Mouse (Mus musculus) intestine, embryonic 16.5 days (tissue): ENCODE results near the gene Agbl5. TPM values are rescaled to one million over a fixed set of nuclear protein-coding genes. Genes with fewer than 3 reads are reported as not detected.

ENCODE experiments used
- ATAC-seq: fragments of 200-750 bp; cut with Nextera tagmentation; 2 replicates; pipeline ENCODE4 v1.8.0; 2017; ENCODE audit warnings: moderate TSS enrichment, moderate library complexity
- H3K27ac ChIP-seq: fragments of 300-500 bp; sonication (generic); 2 replicates; pipeline ENCODE4 v1.5.1; 2014; ENCODE audit warnings: mild to moderate bottlenecking, low read length
- H3K27me3 ChIP-seq: fragments of 300-500 bp; sonication (generic); replicated peaks from 2 replicates; pipeline ENCODE4 v1.6.1; 2014; ENCODE audit warnings: low read length, control low read depth, mixed read lengths; ENCODE audit not compliant: control insufficient read depth, insufficient read depth
- H3K36me3 ChIP-seq: fragments of 300-500 bp; sonication (generic); 2 replicates; pipeline ENCODE4 v1.6.1; 2014; ENCODE audit warnings: low read length, control low read depth; ENCODE audit not compliant: control insufficient read depth, insufficient read depth
- H3K4me1 ChIP-seq: fragments of 300-500 bp; sonication (generic); 2 replicates; pipeline ENCODE4 v1.6.1; 2014; ENCODE audit warnings: low read length, control low read depth, mixed read lengths; ENCODE audit not compliant: control insufficient read depth, insufficient read depth
- H3K4me2 ChIP-seq: fragments of 300-500 bp; sonication (generic); 2 replicates; pipeline ENCODE4 v1.6.1; 2014; ENCODE audit warnings: low read depth, low read length, control low read depth
- H3K4me3 ChIP-seq: fragments of 300-500 bp; sonication (generic); 2 replicates; pipeline ENCODE4 v1.5.1; 2014; ENCODE audit warnings: mild to moderate bottlenecking, low read length
- H3K9ac ChIP-seq: fragments of 300-500 bp; sonication (generic); 2 replicates; pipeline ENCODE4 v1.6.1; 2014; ENCODE audit warnings: low read depth, low read length
- H3K9me3 ChIP-seq: fragments of 300-500 bp; sonication (generic); 2 replicates; pipeline ENCODE4 v1.6.1; 2016; ENCODE audit warnings: low read length, control low read depth; ENCODE audit not compliant: control insufficient read depth
- WGBS: fragments of 180-500 bp; shearing (Covaris S2); extraction: QIAGEN DNeasy Blood & Tissue Kit; methylation state at CpG from one replicate; pipeline ENCODE4 v1.1.7; 2014; 5-methylcytosine and 5-hydroxymethylcytosine counted together
- polyA plus RNA-seq: library from polyadenylated mRNA; unstranded; fragments of >200 nt; fragmentation: Nextera tagmentation; extraction: Ambion mirVana; gene quantifications from 2 replicates; pipeline ENCODE4 v1.2.1, GENCODE M21; 2015

The Agbl5 gene
- polyA plus RNA-seq, 1 experiment from 2014 or later = 16.3 TPM

DNA sequence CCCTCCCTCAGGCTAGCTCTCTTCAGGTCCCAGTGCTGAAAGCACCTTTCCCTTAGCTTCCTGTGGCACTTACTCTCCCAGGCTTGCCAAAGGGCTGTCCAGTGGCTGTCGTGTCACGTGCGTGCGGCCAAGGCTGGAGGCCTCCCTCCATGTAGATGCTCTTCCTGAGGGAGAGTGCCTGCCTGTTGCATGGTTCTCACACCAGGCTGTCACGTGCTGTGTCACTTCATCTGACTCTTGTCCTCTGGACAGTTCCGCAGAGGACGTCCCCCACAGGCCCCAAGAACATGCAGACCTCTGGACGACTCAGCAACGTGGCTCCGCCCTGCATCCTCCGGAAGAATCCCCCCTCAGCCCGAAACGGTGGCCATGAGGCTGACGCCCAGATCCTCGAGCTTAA is 24.2 kb upstream of the Agbl5 start:
- Histone ChIP-seq H3K9me3 (peaks cover 4% of the 10 kb centered on the region; the same call in 1 of the 2 replicates), H3K4me2 (no peak overlapping the region), H3K4me3 (no peak overlapping the region), H3K27ac (no peak overlapping the region), H3K36me3 (no peaks in the 10 kb centered on the region), H3K27me3 (no peaks in the 10 kb centered on the region), H3K4me1 (no peaks in the 10 kb centered on the region), H3K9ac (no peak overlapping the region)
- 50% methylated on average over 15 of the region's 15 CpGs for WGBS
- ATAC-seq = no peak

DNA sequence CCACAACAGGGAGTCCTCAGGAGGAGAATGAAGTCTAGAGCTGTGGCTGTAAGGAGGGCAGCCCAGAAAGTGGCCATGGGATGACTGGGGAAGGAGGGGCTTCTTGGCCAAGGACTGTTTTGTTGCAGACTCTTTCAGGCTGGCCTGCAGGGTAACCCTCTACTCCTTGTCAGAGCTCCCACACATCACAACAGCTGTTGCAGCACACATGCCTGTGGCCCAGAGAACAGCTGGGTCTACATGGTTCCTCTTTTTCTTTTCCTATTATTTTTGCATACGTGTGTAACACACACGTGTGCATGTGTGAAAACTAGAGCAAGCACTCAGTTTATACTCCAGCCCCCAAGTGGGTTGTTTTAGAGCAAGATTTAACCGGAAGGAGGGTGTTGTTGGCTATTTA is 21.6 kb upstream of the Agbl5 start:
- H3K4me3 ChIP-seq = no peak overlapping the region
- no peaks in the 10 kb centered on the region for H3K9me3 ChIP-seq
- no peak overlapping the region for H3K9ac ChIP-seq
- peaks cover 11% of the 10 kb centered on the region for H3K4me1 ChIP-seq
- no peak overlapping the region for H3K27ac ChIP-seq
- no peak overlapping the region for H3K4me2 ChIP-seq
- ATAC-seq = no peak
- WGBS = 94% methylated on average over 3 of the region's 3 CpGs
- H3K27me3 ChIP-seq = no peaks in the 10 kb centered on the region
- peaks cover 5% of the 10 kb centered on the region for H3K36me3 ChIP-seq

DNA sequence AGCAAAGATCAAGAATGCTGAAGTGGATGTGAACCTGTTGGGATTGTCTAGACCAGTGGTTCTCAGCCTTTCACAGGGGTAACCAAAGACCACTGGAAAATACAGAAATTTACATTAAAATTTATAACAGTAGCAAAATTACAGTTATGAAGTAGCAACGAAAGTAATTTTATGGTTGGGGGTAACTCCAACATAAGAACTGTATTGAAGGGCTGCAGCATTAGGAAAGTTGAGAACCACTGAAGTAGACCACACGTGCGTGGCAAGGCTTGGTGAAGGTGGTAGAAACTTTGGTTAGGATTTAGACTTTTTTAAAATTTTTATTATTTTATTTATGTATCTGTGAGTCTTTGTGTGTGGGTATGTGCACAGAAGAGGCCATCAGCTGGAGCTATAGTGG is 20.8 kb upstream of the Agbl5 start, which contains the start of gene Tmem214:
Tmem214 (plus strand) TSS at position 301 of the 400 bp plus-strand sequence.
- WGBS = 96% methylated on average over 3 of the region's 3 CpGs
- Histone ChIP-seq H3K9ac (peak within 1 kb of the TSS; percentile 92; the same call in 1 of the 2 replicates), H3K4me2 (no peak within 1 kb of the TSS), H3K27me3 (no peaks in the 10 kb centered on the region), H3K36me3 (peaks cover 12% of the 10 kb centered on the region), H3K27ac (0 out of 2 replicates have a peak within 1 kb of the TSS, but pooled peaks have one; percentile 4), H3K4me1 (peaks cover 11% of the 10 kb centered on the region), H3K9me3 (no peaks in the 10 kb centered on the region), H3K4me3 (no peak within 1 kb of the TSS; the same call in 1 of the 2 replicates)
- ATAC-seq = no peak

DNA sequence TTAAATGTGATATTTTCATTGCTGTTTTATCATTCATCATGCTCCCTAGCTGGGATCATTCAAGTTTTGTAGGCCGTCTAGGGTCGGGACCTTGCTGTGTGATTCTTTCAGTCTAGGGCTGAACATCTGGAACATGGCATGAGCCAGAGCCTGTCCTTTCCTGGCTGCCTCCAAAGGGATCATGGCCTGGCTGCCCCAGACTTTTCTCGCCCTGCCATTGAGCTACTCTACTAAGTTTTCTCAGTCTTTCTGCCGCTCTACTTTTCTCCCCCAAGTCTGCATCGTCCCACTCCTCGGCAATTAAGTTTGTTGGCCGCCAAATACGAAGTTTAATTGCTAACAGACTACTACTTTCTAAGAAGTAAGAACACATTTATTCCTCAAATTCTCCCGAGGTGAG is 19.5 kb upstream of the Agbl5 start:
- peak overlapping the region; percentile 55 for H3K4me2 ChIP-seq
- peak overlapping the region; percentile 92 for H3K9ac ChIP-seq
- no peaks in the 10 kb centered on the region for H3K9me3 ChIP-seq
- no peaks in the 10 kb centered on the region for H3K27me3 ChIP-seq
- WGBS = 20% methylated on average over 9 of the region's 9 CpGs
- H3K4me1 ChIP-seq = peaks cover 11% of the 10 kb centered on the region
- ATAC-seq = peak; percentile 37
- peak overlapping the region; percentile 95 for H3K4me3 ChIP-seq
- H3K27ac ChIP-seq = 0 out of 2 replicates have a peak overlapping the region, but pooled peaks have one; percentile 4
- H3K36me3 ChIP-seq = peaks cover 17% of the 10 kb centered on the region

DNA sequence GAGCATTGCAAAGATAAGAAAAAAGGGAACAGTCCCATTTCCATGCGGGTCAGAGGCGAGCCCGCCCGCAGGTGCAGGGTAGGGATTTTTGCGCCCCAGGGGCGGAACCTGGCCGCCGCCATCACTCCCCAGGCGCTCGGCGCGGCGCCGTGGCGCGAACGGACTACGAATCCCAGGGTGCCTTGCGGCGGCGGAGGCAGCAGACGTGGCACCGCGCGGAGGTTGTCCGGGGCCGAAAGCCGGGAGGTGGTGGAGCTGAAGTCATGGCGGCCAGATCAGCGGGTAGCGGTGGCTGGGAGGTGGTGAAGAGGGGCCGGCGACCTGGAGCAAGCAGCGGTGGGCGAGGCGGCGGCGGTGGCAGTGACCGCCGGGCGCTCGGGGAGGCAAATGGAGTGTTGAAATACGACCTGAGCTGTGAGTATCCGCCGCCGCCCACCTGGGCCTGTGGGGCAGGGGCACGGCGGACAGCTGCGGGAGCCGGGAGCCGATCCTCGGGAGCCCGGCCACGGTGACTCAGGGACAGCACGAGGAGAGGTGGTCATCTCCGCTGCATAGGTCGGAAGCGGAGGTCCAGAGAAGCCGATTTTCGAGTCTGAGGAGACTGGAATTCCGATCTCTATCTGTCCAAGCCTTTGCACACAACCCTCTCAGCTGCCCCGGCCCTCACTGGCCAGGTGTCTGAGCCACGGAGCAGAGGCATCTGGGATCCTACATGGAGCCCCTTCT is 18.9 kb upstream of the Agbl5 start:
- WGBS = under 1% methylated on average over 63 of the region's 63 CpGs
- Histone ChIP-seq H3K36me3 (peaks cover 23% of the 10 kb centered on the region), H3K4me2 (peak overlapping the region; percentile 68), H3K9ac (peak overlapping the region; percentile 92), H3K9me3 (no peaks in the 10 kb centered on the region), H3K27me3 (no peaks in the 10 kb centered on the region), H3K4me1 (peaks cover 11% of the 10 kb centered on the region), H3K27ac (peak overlapping the region; percentile 63; the same call in 1 of the 2 replicates), H3K4me3 (peak overlapping the region; percentile 95)
- peak; percentile 96 for ATAC-seq

DNA sequence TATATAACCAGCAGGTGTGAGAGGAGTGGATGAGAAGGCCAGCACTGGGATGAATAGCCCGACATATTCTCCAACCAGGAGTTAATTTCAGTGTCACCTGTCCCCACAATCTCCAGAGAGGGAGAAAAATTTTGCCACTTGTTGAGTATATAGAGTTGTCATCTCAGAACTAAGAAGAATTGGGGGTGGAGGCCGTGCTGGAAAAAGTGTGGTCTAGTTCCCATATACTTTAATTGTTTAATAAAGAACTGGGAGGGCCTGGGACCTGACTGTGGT is 18.4 kb upstream of the Agbl5 start:
- Histone ChIP-seq H3K4me2 (peak overlapping the region; percentile 68), H3K27me3 (no peaks in the 10 kb centered on the region), H3K9ac (peak overlapping the region; percentile 92), H3K9me3 (no peaks in the 10 kb centered on the region), H3K4me1 (peaks cover 11% of the 10 kb centered on the region), H3K27ac (peak overlapping the region; percentile 63; the same call in 1 of the 2 replicates), H3K4me3 (peak overlapping the region; percentile 95), H3K36me3 (peaks cover 26% of the 10 kb centered on the region)
- WGBS = 30% methylated on average over 2 of the region's 2 CpGs
- ATAC-seq = no peak

DNA sequence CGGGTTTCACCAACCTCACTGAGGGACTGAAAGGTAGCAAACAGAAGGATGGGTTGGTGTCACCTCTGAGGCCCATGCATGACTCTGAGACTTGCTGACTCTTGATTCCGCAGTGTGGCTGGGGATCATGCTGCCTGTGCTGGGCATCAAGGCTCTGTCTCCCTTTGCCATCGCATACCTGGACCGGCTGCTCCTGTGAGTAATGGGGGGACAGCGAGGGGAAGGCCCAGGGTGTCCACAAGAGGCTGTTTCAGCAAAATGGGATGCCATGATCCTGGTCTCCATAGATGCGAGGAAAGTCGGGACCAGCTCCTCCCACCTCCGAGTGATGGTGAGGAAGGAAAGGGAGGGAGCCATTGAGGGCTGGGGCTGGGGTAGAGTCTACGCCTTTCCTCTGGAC is 15.9 kb upstream of the Agbl5 start:
- H3K4me3 ChIP-seq = no peak overlapping the region
- H3K9me3 ChIP-seq = no peaks in the 10 kb centered on the region
- no peak overlapping the region for H3K9ac ChIP-seq
- peaks cover 44% of the 10 kb centered on the region for H3K36me3 ChIP-seq
- 94% methylated on average over 9 of the region's 9 CpGs for WGBS
- no peak for ATAC-seq
- H3K27ac ChIP-seq = no peak overlapping the region
- peaks cover 11% of the 10 kb centered on the region for H3K4me1 ChIP-seq
- H3K4me2 ChIP-seq = no peak overlapping the region
- H3K27me3 ChIP-seq = no peaks in the 10 kb centered on the region

DNA sequence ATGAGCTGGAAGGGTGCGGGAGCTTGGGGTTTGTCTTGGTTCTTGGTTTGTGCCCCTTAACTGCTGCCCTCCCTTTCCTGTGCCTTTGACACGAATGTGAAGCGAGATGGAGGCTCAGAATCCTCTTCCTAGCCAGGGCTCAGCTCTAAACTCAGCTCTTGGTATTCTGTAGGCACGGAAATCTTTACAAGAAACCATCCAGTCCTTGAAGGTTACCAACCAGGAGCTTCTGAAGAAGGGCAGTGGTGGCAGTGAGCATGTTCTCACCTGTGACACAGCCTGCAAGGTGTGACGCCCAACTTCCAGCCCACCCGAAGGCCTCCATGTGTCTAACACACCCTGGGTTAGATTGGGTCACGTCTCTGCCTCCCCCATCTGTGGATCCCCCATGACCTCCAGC is 14.1 kb upstream of the Agbl5 start:
- Histone ChIP-seq H3K4me1 (peaks cover 17% of the 10 kb centered on the region), H3K9ac (no peak overlapping the region), H3K27me3 (no peaks in the 10 kb centered on the region), H3K9me3 (no peaks in the 10 kb centered on the region), H3K4me3 (no peak overlapping the region), H3K36me3 (peaks cover 44% of the 10 kb centered on the region), H3K4me2 (no peak overlapping the region), H3K27ac (no peak overlapping the region)
- 87% methylated on average over 7 of the region's 7 CpGs for WGBS
- ATAC-seq = no peak

DNA sequence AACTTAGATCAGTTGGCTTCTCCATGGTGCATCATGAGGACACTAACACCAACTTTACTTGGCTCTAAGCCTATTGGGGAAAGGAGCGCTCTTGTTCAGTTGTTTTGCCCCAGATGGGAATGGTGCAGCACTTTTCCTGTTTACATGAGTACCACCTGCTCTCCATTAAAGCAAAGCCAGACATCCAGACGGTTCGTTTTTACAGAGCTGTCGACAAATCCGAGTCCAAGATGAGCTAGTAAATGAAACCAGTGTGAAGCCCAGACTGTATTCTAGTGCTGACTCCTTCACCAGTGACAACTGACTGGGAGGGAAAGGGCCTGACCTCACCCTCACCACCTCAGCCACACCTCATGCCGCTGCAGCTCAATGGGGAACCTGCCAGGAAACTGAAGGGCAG is 9.9 kb upstream of the Agbl5 start:
- Histone ChIP-seq H3K4me1 (0 out of 2 replicates have a peak, but pooled peaks cover 6% of the 10 kb centered on the region), H3K4me2 (no peak overlapping the region), H3K9me3 (no peaks in the 10 kb centered on the region), H3K9ac (no peak overlapping the region), H3K4me3 (no peak overlapping the region), H3K36me3 (peaks cover 30% of the 10 kb centered on the region), H3K27ac (no peak overlapping the region), H3K27me3 (no peaks in the 10 kb centered on the region)
- WGBS = 32% methylated on average over 6 of the region's 6 CpGs
- ATAC-seq = peak; percentile 32; the same call in 1 of the 2 replicates
